Mouse (Mus musculus) stomach, embryonic 16.5 days (tissue): ENCODE results near the gene Cflar. TPM values are rescaled to one million over a fixed set of nuclear protein-coding genes. Genes with fewer than 3 reads are reported as not detected.

Experiments
- ATAC-seq: fragments of 200-750 bp; cut with Nextera tagmentation; 2 replicates; pipeline ENCODE4 v1.8.0; 2017; ENCODE audit warnings: moderate number of reproducible peaks, moderate TSS enrichment; ENCODE audit not compliant: insufficient read depth, low FRiP score
- H3K27ac ChIP-seq: fragments of 300-500 bp; sonication (generic); 2 replicates; pipeline ENCODE4 v1.5.1; 2014; ENCODE audit warnings: low read length
- H3K27me3 ChIP-seq: fragments of 300-500 bp; sonication (generic); 2 replicates; pipeline ENCODE4 v1.6.1; 2014; ENCODE audit warnings: low read length, control low read depth, mixed read lengths; ENCODE audit not compliant: control insufficient read depth, insufficient read depth
- H3K36me3 ChIP-seq: fragments of 300-500 bp; sonication (generic); 2 replicates; pipeline ENCODE4 v1.6.1; 2014; ENCODE audit warnings: low read length; ENCODE audit not compliant: control insufficient read depth, insufficient read depth
- H3K4me1 ChIP-seq: fragments of 300-500 bp; sonication (generic); 2 replicates; pipeline ENCODE4 v1.6.1; 2014; ENCODE audit warnings: low read length, control low read depth, mixed read lengths; ENCODE audit not compliant: control insufficient read depth, insufficient read depth
- H3K4me2 ChIP-seq: fragments of 300-500 bp; sonication (generic); 2 replicates; pipeline ENCODE4 v1.6.1; 2014; ENCODE audit warnings: low read depth, low read length, mixed read lengths
- H3K4me3 ChIP-seq: fragments of 300-500 bp; sonication (generic); replicated peaks from 2 replicates; pipeline ENCODE4 v1.5.1; 2014; ENCODE audit warnings: mild to moderate bottlenecking, low read length
- H3K9ac ChIP-seq: fragments of 300-500 bp; sonication (generic); 2 replicates; pipeline ENCODE4 v1.6.1; 2014; ENCODE audit warnings: low read length
- H3K9me3 ChIP-seq: fragments of 300-500 bp; sonication (generic); replicated peaks from 2 replicates; pipeline ENCODE4 v1.6.1; 2016; ENCODE audit warnings: low read length, control low read depth; ENCODE audit not compliant: control insufficient read depth
- WGBS: fragments of 180-500 bp; shearing (Covaris S2); extraction: QIAGEN DNeasy Blood & Tissue Kit; methylation state at CpG from one replicate; pipeline ENCODE4 v1.1.7; 2014; 5-methylcytosine and 5-hydroxymethylcytosine counted together
- polyA plus RNA-seq: library from polyadenylated mRNA; unstranded; fragments of >200 nt; fragmentation: Nextera tagmentation; extraction: Ambion mirVana; gene quantifications from 2 replicates; pipeline ENCODE4 v1.2.1, GENCODE M21; 2015

The Cflar gene
- polyA plus RNA-seq, 1 experiment from 2014 or later, result 34.2 TPM

DNA sequence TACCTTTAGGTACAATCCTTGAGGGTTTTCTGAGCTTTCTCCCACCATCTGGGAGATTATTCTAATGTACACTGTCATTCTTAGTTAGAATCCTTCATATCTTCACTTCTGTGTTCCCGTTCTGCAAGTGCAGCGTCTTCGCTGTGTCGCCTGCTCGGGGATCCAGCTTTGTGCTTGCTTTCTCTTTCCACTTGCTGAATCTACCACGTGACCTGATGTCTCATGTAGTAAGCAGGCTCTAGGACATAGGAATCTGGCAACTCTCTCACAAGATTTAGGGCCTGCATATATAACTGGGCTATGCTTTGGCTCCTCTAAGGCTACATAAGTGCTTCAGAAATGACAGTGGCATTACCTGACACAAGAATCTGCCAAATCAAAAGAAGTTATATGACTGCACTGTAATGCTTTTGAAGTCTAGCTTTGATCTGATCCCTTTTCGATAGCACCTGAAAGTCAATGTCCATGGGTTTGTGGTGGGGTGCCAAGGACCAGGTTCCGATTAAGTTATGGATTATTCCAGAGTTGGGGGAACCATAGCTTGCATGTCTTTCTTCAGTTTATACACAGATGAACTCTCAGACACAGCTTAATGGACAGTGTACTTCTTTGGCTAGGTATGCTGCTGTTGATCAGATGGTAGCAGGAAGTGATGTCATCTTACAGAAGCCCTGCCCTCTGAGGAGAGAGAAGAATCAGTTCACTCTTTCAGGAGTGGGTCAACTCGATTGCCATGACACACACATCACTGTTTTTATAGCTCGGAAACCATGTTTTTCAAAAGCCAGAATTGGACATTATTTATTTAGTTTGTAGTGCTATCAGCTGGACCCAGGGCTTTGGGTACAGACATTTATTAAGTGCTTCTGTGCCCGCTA, 23.0 kb downstream of the Cflar start:
- Histone ChIP-seq H3K27ac (no peak overlapping the region), H3K4me1 (no peaks in the 10 kb centered on the region), H3K9me3 (no peaks in the 10 kb centered on the region), H3K4me3 (no peak overlapping the region), H3K36me3 (peaks cover 31% of the 10 kb centered on the region; the same call in 1 of the 2 replicates), H3K9ac (no peak overlapping the region), H3K4me2 (no peak overlapping the region), H3K27me3 (no peaks in the 10 kb centered on the region)
- 92% methylated on average over 11 of the region's 11 CpGs for WGBS
- no peak for ATAC-seq

DNA sequence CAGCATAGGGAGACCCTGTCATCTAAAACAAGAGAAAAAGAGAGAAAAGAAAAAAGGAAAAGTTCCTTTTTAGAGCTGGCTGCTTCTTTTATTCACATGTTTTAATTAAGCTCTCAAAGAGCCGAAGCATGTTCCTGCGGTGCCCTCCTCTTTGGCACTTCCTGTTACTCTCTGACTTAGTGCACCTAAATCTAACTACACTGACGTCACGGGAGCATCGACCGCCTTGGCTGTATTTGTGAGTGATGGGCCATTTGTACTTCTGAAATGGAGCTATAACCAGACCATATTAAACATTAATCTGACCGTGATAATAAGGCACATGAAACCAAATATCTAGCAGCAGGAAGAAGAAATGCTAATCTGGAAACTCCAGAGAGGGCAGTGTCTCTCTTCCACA, 24.7 kb downstream of the Cflar start:
- no peaks in the 10 kb centered on the region for H3K9me3 ChIP-seq
- no peak overlapping the region for H3K4me3 ChIP-seq
- 86% methylated on average over 7 of the region's 7 CpGs for WGBS
- H3K27ac ChIP-seq, result no peak overlapping the region
- H3K27me3 ChIP-seq, result no peaks in the 10 kb centered on the region
- peaks cover 31% of the 10 kb centered on the region for H3K36me3 ChIP-seq
- H3K4me2 ChIP-seq, result no peak overlapping the region
- no peak overlapping the region for H3K9ac ChIP-seq
- no peak for ATAC-seq
- no peaks in the 10 kb centered on the region for H3K4me1 ChIP-seq

DNA sequence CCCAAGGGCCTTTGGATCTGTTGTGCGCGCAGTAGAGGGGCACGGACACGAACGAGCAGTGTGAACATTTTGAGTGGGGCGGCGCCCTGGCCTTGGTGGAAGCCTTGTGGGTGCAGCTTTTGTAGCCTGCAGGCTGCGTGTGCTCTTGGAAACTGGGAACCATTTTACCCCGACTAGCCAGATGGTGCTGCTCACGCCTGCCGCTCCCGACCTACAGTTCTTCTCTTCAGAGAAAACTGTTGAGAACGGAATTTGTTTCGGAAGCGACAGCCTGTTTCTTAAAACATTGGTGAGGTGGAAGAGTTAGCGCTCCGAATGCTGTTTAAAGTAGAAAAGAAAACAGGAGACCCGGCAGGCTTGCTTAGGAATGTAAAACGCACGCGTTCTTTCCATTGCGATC, 25.7 kb downstream of the Cflar start:
- Histone ChIP-seq H3K4me1 (no peaks in the 10 kb centered on the region), H3K4me2 (no peak overlapping the region), H3K27ac (no peak overlapping the region), H3K36me3 (peaks cover 37% of the 10 kb centered on the region), H3K27me3 (no peaks in the 10 kb centered on the region), H3K9me3 (no peaks in the 10 kb centered on the region), H3K9ac (no peak overlapping the region), H3K4me3 (no peak overlapping the region)
- WGBS, result 89% methylated on average over 22 of the region's 22 CpGs
- no peak for ATAC-seq

- Histone ChIP-seq H3K4me2 (no peak overlapping the region), H3K4me1 (no peaks in the 10 kb centered on the region), H3K36me3 (peaks cover 32% of the 10 kb centered on the region), H3K27ac (no peak overlapping the region), H3K9ac (no peak overlapping the region), H3K27me3 (no peaks in the 10 kb centered on the region), H3K4me3 (no peak overlapping the region), H3K9me3 (no peaks in the 10 kb centered on the region)
- 84% methylated on average over 7 of the region's 7 CpGs for WGBS
- ATAC-seq, result no peak
These were observed 28.2 kb downstream of the Cflar start for GRCm38 (mm10) chr1:58739529-58739928.

GRCm38 (mm10) chr1:58742571-58743021, 31.3 kb downstream of the Cflar start:
- H3K27ac ChIP-seq, result no peak overlapping the region
- H3K27me3 ChIP-seq, result no peaks in the 10 kb centered on the region
- H3K9ac ChIP-seq, result no peak overlapping the region
- H3K9me3 ChIP-seq, result no peaks in the 10 kb centered on the region
- WGBS, result 72% methylated on average over 5 of the region's 5 CpGs
- no peak overlapping the region for H3K4me2 ChIP-seq
- H3K4me1 ChIP-seq, result no peaks in the 10 kb centered on the region
- ATAC-seq, result no peak
- peaks cover 37% of the 10 kb centered on the region for H3K36me3 ChIP-seq
- H3K4me3 ChIP-seq, result no peak overlapping the region

DNA sequence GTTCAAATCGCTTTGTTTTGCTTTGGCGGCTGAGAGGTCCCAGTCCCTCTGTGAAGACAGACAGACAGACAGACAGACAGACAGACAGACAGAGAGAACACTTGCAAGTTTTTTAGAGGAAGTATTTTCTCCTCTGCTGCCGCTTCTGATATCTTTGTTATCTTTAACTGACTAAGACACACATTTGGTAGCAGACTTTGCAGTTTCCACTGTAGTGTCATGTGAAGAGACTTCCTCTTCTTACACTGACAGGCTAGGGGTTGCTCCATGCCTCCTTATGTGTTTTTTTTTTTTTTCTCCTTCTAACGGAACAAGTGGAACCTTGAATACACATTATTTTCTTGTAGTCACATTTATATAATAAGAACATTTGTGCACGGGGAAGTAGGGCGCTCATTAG, 31.9 kb downstream of the Cflar start:
- Histone ChIP-seq H3K4me2 (no peak overlapping the region), H3K9me3 (no peaks in the 10 kb centered on the region), H3K36me3 (peaks cover 38% of the 10 kb centered on the region), H3K4me3 (no peak overlapping the region), H3K27me3 (no peaks in the 10 kb centered on the region), H3K9ac (no peak overlapping the region), H3K4me1 (no peaks in the 10 kb centered on the region), H3K27ac (no peak overlapping the region)
- 80% methylated on average over 6 of the region's 6 CpGs for WGBS
- ATAC-seq, result no peak

GRCm38 (mm10) chr1:58744645-58745044, 33.3 kb downstream of the Cflar start:
- Histone ChIP-seq H3K9me3 (no peaks in the 10 kb centered on the region), H3K27me3 (no peaks in the 10 kb centered on the region), H3K4me3 (no peak overlapping the region), H3K36me3 (peaks cover 49% of the 10 kb centered on the region), H3K4me1 (no peaks in the 10 kb centered on the region), H3K4me2 (no peak overlapping the region), H3K9ac (no peak overlapping the region), H3K27ac (no peak overlapping the region)
- WGBS, result 82% methylated on average over 7 of the region's 7 CpGs
- ATAC-seq, result no peak

DNA sequence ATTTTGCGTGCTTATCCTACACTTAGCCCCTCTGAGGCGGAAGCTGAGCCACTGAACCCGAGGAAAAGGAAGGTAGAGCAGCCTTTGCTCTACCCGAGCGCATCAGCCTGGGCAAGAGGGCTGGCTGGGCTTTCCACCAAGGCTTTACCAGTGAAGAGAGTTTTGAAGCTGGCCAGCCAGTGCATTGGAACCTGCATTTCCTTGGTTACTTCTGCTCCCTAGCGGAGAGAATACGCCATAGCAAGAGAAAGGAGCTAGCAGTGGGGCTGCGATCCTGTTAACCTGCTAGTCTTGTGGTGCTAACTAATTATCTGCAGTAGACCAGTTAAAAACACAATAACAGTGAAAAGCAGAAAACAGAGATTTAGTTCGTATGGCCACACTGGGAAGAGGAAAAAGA, 35.6 kb downstream of the Cflar start:
- Histone ChIP-seq H3K36me3 (peaks cover 37% of the 10 kb centered on the region), H3K4me2 (no peak overlapping the region), H3K4me1 (no peaks in the 10 kb centered on the region), H3K27ac (no peak overlapping the region), H3K4me3 (no peak overlapping the region), H3K9ac (no peak overlapping the region), H3K27me3 (no peaks in the 10 kb centered on the region), H3K9me3 (no peaks in the 10 kb centered on the region)
- 73% methylated on average over 9 of the region's 9 CpGs for WGBS
- ATAC-seq, result no peak

GRCm38 (mm10) chr1:58759451-58759850, 48.1 kb downstream of the Cflar start:
- Histone ChIP-seq H3K9me3 (no peaks in the 10 kb centered on the region), H3K4me1 (0 out of 2 replicates have a peak, but pooled peaks cover 4% of the 10 kb centered on the region), H3K27ac (no peak overlapping the region), H3K4me3 (no peak overlapping the region), H3K27me3 (no peaks in the 10 kb centered on the region), H3K9ac (no peak overlapping the region), H3K36me3 (0 out of 2 replicates have a peak, but pooled peaks cover 3% of the 10 kb centered on the region), H3K4me2 (no peak overlapping the region)
- no peak for ATAC-seq
- WGBS, result 95% methylated on average over 3 of the region's 3 CpGs
